Mouse (Mus musculus) kidney, adult 2 months (tissue): ENCODE data around the gene Ssbp1.

Experiments used
- CTCF ChIP-seq: fragments of 200-500 bp; conservative IDR thresholded peaks from 2 replicates; pipeline ENCODE4 v1.5.1; 2011; ENCODE audit warnings: low read depth, mild to moderate bottlenecking, control low read depth, low read length, moderate library complexity, mixed read lengths; ENCODE audit not compliant: insufficient read depth, insufficient read length
- POLR2A ChIP-seq: fragments of 200-500 bp; IDR thresholded peaks from one replicate; pipeline ENCODE4 v1.6.1; 2011; ENCODE audit warnings: low read depth, low read length, control low read depth

DNA sequence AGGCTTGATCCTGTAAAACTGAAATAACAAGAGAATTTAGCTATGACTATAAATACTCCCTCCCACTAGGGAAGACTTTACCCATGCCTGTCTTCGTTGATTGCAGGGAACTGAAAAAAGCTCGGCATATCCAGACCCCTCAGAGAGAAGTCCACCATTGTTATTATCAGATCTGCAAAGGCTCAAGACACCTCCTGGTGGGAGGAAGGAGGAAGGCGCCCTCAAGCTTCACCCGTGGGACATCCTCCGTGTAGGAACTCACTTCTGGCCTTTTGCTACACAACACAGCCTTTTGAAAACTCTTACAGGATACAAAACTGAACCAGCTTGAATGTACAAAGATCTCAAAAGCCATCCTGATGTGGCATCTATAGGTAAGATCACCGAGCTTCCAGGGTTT is 5.4 kb upstream of the Ssbp1 start:
- TF ChIP-seq POLR2A (no peak), CTCF (no peak)
